Mouse (Mus musculus) liver, postnatal 0 days (tissue): ENCODE data around the gene Zcchc7. TPM values are rescaled to one million over a fixed set of nuclear protein-coding genes. Genes with fewer than 3 reads are reported as not detected.

ENCODE experiments used
- ATAC-seq: fragments of 200-750 bp; cut with Nextera tagmentation; 2 replicates; pipeline ENCODE4 v1.8.0; 2017; ENCODE audit warnings: mild to moderate bottlenecking, moderate library complexity
- DNase-seq: peaks from one replicate; pipeline ENCODE4 v3.0.0-alpha.2; 2016
- H3K27ac ChIP-seq: fragments of 300-500 bp; sonication (generic); 2 replicates; pipeline ENCODE4 v1.5.1; 2014; ENCODE audit warnings: antibody characterized with exemption, moderate library complexity, mild to moderate bottlenecking, low read depth
- H3K27me3 ChIP-seq: fragments of 300-500 bp; sonication (generic); 2 replicates; pipeline ENCODE4 v1.6.1; 2014; ENCODE audit warnings: low read length, control low read depth, mixed read lengths; ENCODE audit not compliant: insufficient read depth
- H3K36me3 ChIP-seq: fragments of 300-500 bp; sonication (generic); replicated peaks from 2 replicates; pipeline ENCODE4 v1.6.1; 2014; ENCODE audit warnings: mild to moderate bottlenecking, control low read depth, low read length, moderate library complexity, mixed read lengths; ENCODE audit not compliant: insufficient read depth
- H3K4me1 ChIP-seq: fragments of 300-500 bp; sonication (generic); 2 replicates; pipeline ENCODE4 v1.6.1; 2014; ENCODE audit warnings: antibody characterized with exemption, mild to moderate bottlenecking, control low read depth; ENCODE audit not compliant: insufficient read depth
- H3K4me2 ChIP-seq: fragments of 300-500 bp; sonication (generic); 2 replicates; pipeline ENCODE4 v1.6.1; 2014; ENCODE audit warnings: low read depth, mild to moderate bottlenecking, low read length, moderate library complexity, mixed read lengths
- H3K4me3 ChIP-seq: fragments of 300-500 bp; sonication (generic); 2 replicates; pipeline ENCODE4 v1.5.1; 2014; ENCODE audit warnings: low read depth, low read length
- H3K9ac ChIP-seq: fragments of 300-500 bp; sonication (generic); replicated peaks from 2 replicates; pipeline ENCODE4 v1.6.1; 2014; ENCODE audit warnings: mild to moderate bottlenecking, moderate library complexity
- H3K9me3 ChIP-seq: fragments of 300-500 bp; sonication (generic); 2 replicates; pipeline ENCODE4 v1.6.1; 2016; ENCODE audit warnings: mild to moderate bottlenecking, control low read depth, low read length, mixed read lengths
- CTCF ChIP-seq: sonication (generic); IDR thresholded peaks from 2 replicates; pipeline ENCODE4 v1.5.1; 2016; ENCODE audit warnings: antibody characterized with exemption, low read depth
- EP300 ChIP-seq: IDR thresholded peaks from 2 replicates; pipeline ENCODE4 v1.6.1; 2016; ENCODE audit warnings: antibody characterized with exemption, low read depth, mild to moderate bottlenecking
- WGBS: fragments of 180-500 bp; shearing (Covaris S2); extraction: QIAGEN DNeasy Blood & Tissue Kit; methylation state at CpG from one replicate; pipeline ENCODE4 v1.1.7; 2014; ENCODE audit not compliant: insufficient replicate concordance; 5-methylcytosine and 5-hydroxymethylcytosine counted together
- polyA plus RNA-seq: library from polyadenylated mRNA; unstranded; fragments of >200 nt; fragmentation: Nextera tagmentation; extraction: Ambion mirVana; gene quantifications from 2 replicates; pipeline ENCODE4 v1.2.1, GENCODE M21; 2015

The Zcchc7 gene
- polyA plus RNA-seq, 1 experiment from 2014 or later: 19.6 TPM

DNA sequence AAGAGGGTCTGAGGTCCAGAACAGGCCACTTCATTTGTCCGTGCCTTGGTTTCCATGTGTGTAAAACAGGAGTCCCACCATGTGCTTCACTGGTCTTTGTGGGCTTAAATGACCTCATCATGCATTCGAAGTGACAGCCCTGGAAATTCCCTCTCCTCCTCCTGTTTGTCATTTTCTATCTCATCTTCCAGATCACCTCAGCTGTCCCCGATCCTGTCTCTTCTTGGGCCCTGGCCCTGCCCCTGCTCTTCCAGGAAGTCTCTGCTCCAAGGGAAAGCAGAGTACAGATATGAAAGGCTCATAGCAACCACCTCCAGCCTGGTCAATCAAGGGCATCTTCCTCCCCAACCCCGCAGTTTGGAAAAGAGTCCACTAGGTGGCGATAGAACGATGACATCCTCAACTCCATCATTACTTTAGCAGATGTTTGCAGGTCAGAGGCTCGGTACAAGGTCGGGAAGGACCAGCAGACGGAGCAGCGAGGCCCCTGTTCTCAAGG, 215.0 kb downstream of the Zcchc7 start:
- H3K4me1 ChIP-seq: peaks cover 12% of the 10 kb centered on the region
- H3K27ac ChIP-seq: no peak overlapping the region
- no peak for TF ChIP-seq EP300
- peak; percentile 91 for TF ChIP-seq CTCF
- ATAC-seq (no peak), DNase-seq (peak; percentile 75)
- H3K4me2 ChIP-seq: no peak overlapping the region
- WGBS: 16% methylated on average over 10 of the region's 10 CpGs
- H3K4me3 ChIP-seq: no peak overlapping the region
- no peaks in the 10 kb centered on the region for H3K27me3 ChIP-seq
- H3K9ac ChIP-seq: no peak overlapping the region
- no peaks in the 10 kb centered on the region for H3K9me3 ChIP-seq
- no peaks in the 10 kb centered on the region for H3K36me3 ChIP-seq

DNA sequence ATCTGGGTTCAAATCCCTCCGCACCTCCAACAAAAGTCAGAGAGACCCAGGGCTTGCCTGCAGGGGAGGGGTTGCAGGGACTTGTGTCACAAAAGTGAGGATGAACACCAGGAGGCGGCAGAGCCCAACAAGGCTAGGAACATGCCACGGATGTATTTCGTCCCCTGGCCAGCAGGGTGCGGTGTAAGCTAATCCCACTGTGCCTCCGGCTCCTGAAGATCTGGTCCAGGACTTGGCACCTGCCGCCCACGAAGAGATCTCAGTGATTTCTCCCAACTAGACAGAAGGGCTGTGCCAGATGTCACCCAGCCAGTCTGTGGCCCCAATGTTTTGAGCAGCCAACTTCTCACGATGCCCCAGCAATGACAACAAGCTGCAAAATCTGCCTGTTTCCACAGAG, 217.8 kb downstream of the Zcchc7 start:
- Histone ChIP-seq H3K27me3 (no peaks in the 10 kb centered on the region), H3K4me1 (peaks cover 12% of the 10 kb centered on the region), H3K9ac (0 out of 2 replicates have a peak overlapping the region, but pooled peaks have one; percentile 9), H3K27ac (no peak overlapping the region), H3K4me3 (no peak overlapping the region), H3K4me2 (peak overlapping the region; percentile 58), H3K36me3 (no peaks in the 10 kb centered on the region), H3K9me3 (no peaks in the 10 kb centered on the region)
- TF ChIP-seq EP300 (no peak), CTCF (peak; percentile 100)
- DNase-seq: peak; percentile 92
- WGBS: 9% methylated on average over 9 of the region's 9 CpGs
- peak; percentile 82 for ATAC-seq

DNA sequence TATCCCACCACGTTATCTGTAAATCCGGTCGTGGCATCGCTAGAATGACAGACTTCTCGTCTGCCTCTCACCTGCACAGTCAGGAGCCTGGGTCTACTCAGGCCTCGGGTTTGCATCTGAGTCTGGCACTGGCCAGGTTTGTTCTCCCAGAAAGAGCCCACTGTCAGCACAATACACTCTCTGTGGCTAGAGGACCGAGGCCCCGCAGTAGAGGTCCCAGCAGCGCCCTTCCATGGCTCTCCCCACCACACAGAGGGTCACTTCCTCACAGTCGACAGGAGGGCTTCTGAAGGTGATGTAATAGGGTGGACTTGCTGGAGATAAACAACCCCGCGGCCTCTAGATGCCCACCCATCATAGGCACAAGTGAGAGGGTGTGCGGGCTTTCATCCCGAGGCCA, 218.2 kb downstream of the Zcchc7 start:
- Histone ChIP-seq H3K36me3 (no peaks in the 10 kb centered on the region), H3K9ac (0 out of 2 replicates have a peak overlapping the region, but pooled peaks have one; percentile 9), H3K4me1 (peaks cover 15% of the 10 kb centered on the region), H3K27me3 (no peaks in the 10 kb centered on the region), H3K4me3 (no peak overlapping the region), H3K9me3 (no peaks in the 10 kb centered on the region), H3K27ac (0 out of 2 replicates have a peak overlapping the region, but pooled peaks have one; percentile 16), H3K4me2 (peak overlapping the region; percentile 58)
- 41% methylated on average over 14 of the region's 14 CpGs for WGBS
- DNase-seq (no peak), ATAC-seq (peak; percentile 14)
- TF ChIP-seq EP300: no peak
- TF ChIP-seq CTCF: no peak

DNA sequence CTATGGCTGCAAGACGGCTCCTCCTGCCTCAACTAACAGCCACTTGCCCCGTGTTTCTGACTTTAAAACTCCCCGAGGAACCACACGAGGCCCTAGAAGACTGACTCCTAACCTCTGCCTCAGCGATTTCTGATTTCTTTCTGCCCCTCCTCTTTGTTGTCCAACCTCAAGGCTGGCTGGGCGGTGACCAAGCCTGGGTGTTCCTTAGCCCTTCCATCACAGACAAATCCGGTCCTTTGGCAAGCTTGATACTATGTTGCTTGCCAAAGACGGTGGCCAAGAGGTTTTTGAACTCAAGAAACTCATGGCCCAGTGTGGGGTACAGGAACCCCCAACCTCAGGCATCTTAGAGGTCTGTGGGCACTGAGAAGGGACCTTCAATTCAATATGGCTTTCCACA, 218.7 kb downstream of the Zcchc7 start:
- Histone ChIP-seq H3K9me3 (no peaks in the 10 kb centered on the region), H3K4me1 (peaks cover 20% of the 10 kb centered on the region), H3K9ac (no peak overlapping the region), H3K4me2 (no peak overlapping the region), H3K27me3 (no peaks in the 10 kb centered on the region), H3K27ac (no peak overlapping the region), H3K4me3 (no peak overlapping the region), H3K36me3 (no peaks in the 10 kb centered on the region)
- no peak for ATAC-seq
- no peak for DNase-seq
- 66% methylated on average over 8 of the region's 8 CpGs for WGBS
- TF ChIP-seq CTCF: no peak

DNA sequence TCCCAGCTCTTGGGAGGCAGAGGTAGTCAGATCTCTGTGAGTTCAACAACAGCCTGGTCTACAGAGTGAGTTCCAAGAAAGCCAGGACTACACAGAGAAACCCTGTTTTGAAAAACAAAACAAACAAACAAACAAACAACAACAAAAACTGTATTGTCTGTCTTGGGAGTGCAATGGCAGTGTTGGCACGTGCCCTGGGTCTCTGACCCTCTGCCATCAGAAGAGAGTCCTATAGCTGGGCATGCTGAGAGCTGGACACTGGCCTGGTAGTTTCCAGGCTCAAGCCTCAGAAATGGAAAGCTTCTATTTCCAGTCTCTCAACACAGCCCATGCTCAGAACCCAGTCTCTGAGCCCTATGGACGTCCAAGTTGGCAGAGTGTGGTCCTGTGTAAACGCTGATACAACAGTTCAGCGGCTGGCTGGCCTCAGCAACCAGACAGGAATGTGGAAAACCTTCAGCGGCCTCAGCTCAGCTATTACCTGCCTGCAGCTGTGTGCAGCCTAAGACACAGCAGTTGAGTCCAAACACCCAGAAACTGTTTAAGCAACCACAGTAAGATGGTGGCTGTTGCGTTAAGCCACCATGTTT, 220.4 kb downstream of the Zcchc7 start:
- 70% methylated on average over 6 of the region's 6 CpGs for WGBS
- no peak for TF ChIP-seq CTCF
- no peak for TF ChIP-seq EP300
- H3K27ac ChIP-seq: peak overlapping the region; percentile 60
- no peaks in the 10 kb centered on the region for H3K27me3 ChIP-seq
- ATAC-seq: no peak
- H3K9ac ChIP-seq: no peak overlapping the region; the same call in 1 of the 2 replicates
- no peak for DNase-seq
- no peak overlapping the region for H3K4me3 ChIP-seq
- H3K9me3 ChIP-seq: no peaks in the 10 kb centered on the region
- H3K4me2 ChIP-seq: no peak overlapping the region
- H3K36me3 ChIP-seq: no peaks in the 10 kb centered on the region
- H3K4me1 ChIP-seq: peaks cover 26% of the 10 kb centered on the region

DNA sequence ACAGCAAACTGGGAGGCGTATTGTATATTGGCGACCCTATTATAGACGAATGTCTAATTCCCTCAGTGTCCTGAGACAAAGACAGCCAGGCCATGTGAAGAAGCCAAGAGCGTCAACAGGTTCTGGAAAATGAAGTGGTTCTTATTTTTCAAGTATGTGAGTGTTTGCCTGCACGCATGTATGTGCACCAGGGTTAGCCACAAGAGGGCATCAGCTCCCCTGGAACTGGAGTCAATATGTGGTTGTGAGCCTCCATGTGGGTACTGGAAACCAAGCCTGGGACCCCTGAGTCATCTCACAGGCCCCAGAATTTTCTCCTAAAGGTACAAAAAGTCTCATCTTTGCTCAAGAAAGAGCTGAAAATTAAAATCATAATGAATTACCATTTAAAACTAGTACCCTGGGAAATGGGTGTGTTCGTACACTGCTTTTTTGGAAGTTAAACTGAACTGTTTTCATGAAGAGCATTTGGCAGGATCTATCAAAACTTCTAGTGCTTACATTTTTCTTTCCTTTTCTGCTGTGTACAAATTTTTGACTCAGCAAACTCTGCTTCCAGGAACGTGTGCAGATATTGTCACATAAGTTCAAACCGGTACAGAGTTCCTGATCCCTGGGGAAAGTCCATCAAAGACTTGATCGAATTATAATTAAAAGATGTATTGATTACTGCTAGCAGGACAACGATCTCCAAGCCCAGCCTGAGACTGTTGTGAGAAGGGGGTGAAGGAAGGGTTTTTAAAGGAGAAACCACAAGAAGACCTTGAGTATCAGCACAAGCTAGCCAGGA, 221.4 kb downstream of the Zcchc7 start:
- H3K4me1 ChIP-seq: peaks cover 26% of the 10 kb centered on the region
- H3K9me3 ChIP-seq: no peaks in the 10 kb centered on the region
- ATAC-seq (no peak), DNase-seq (no peak)
- no peak overlapping the region for H3K4me2 ChIP-seq
- H3K27me3 ChIP-seq: no peaks in the 10 kb centered on the region
- H3K4me3 ChIP-seq: no peak overlapping the region
- WGBS: 76% methylated on average over 10 of the region's 10 CpGs
- H3K9ac ChIP-seq: no peak overlapping the region
- no peaks in the 10 kb centered on the region for H3K36me3 ChIP-seq
- peak overlapping the region; percentile 97 for H3K27ac ChIP-seq
- no peak for TF ChIP-seq EP300
- peak; percentile 35 for TF ChIP-seq CTCF
